Mouse (Mus musculus) heart, embryonic 16.5 days (tissue): Measurements from ENCODE around the gene Pla2g4d. TPM values are rescaled to one million over a fixed set of nuclear protein-coding genes. Genes with fewer than 3 reads are reported as not detected.

Experiments used
- ATAC-seq: fragments of 200-750 bp; cut with Nextera tagmentation; replicated peaks from 2 replicates; pipeline ENCODE4 v1.8.0; 2017; ENCODE audit warnings: moderate number of reproducible peaks; ENCODE audit not compliant: insufficient read depth, low FRiP score; ENCODE audit errors: extremely low read depth
- H3K27ac ChIP-seq: fragments of 300-500 bp; sonication (generic); 2 replicates; pipeline ENCODE4 v1.5.1; 2014; ENCODE audit warnings: mild to moderate bottlenecking, low read length, control low read depth, moderate library complexity
- H3K27me3 ChIP-seq: fragments of 300-500 bp; sonication (generic); 2 replicates; pipeline ENCODE4 v1.6.1; 2014; ENCODE audit warnings: low read length, mixed read lengths; ENCODE audit not compliant: control insufficient read depth, insufficient read depth
- H3K36me3 ChIP-seq: fragments of 300-500 bp; sonication (generic); 2 replicates; pipeline ENCODE4 v1.6.1; 2014; ENCODE audit not compliant: control insufficient read depth, insufficient read depth
- H3K4me1 ChIP-seq: fragments of 300-500 bp; sonication (generic); 2 replicates; pipeline ENCODE4 v1.6.1; 2014; ENCODE audit warnings: low read length, mixed read lengths; ENCODE audit not compliant: control insufficient read depth, insufficient read depth
- H3K4me2 ChIP-seq: fragments of 300-500 bp; sonication (generic); 2 replicates; pipeline ENCODE4 v1.6.1; 2014; ENCODE audit warnings: low read depth, mild to moderate bottlenecking, control low read depth, low read length
- H3K4me3 ChIP-seq: fragments of 300-500 bp; sonication (generic); 2 replicates; pipeline ENCODE4 v1.5.1; 2014; ENCODE audit warnings: mild to moderate bottlenecking, control low read depth, low read length
- H3K9ac ChIP-seq: fragments of 300-500 bp; sonication (generic); 2 replicates; pipeline ENCODE4 v1.6.1; 2014; ENCODE audit warnings: low read length, control low read depth
- H3K9me3 ChIP-seq: fragments of 300-500 bp; sonication (generic); replicated peaks from 2 replicates; pipeline ENCODE4 v1.6.1; 2016; ENCODE audit warnings: low read length; ENCODE audit not compliant: control insufficient read depth
- WGBS: fragments of 180-500 bp; shearing (Covaris S2); extraction: QIAGEN DNeasy Blood & Tissue Kit; methylation state at CpG from one replicate; pipeline ENCODE4 v1.1.7; 2014; 5-methylcytosine and 5-hydroxymethylcytosine counted together
- polyA plus RNA-seq: library from polyadenylated mRNA; unstranded; fragments of >200 nt; fragmentation: Nextera tagmentation; extraction: Ambion mirVana; gene quantifications from 2 replicates; pipeline ENCODE4 v1.2.1, GENCODE M21; 2015

The Pla2g4d gene
- not detected in 2 replicates for polyA plus RNA-seq

DNA sequence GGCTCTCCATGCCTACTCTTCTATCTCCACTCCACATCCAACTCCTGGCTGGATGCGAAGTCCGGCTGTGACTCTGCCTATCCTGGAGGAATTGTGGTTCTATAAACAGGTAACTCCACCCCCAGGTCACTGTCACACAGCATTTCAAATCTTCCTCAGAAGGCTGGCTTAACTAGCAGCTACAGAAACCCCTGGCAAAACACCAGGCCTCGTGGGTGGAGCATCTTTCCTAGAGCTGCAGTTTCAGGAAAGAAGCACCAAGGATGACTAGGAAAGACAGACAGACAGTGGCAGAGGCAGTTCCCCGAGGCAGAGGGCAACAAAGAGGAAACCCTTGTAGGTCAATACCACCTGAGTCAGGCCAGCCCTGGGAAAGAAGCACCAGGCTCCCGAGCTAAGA lies at the start of gene Pla2g4d:
TSS of gene Pla2g4d (minus strand) at position 203 of the 400 bp plus-strand sequence.
- Histone ChIP-seq H3K4me1 (no peaks in the 10 kb centered on the region), H3K36me3 (no peaks in the 10 kb centered on the region), H3K27ac (no peak within 1 kb of the TSS), H3K9ac (no peak within 1 kb of the TSS), H3K9me3 (no peaks in the 10 kb centered on the region), H3K4me3 (no peak within 1 kb of the TSS), H3K4me2 (no peak within 1 kb of the TSS), H3K27me3 (no peaks in the 10 kb centered on the region)
- WGBS, result 59% methylated on average over 5 of the region's 5 CpGs
- no peak for ATAC-seq

- no peak overlapping the region for H3K9ac ChIP-seq
- no peaks in the 10 kb centered on the region for H3K27me3 ChIP-seq
- no peak overlapping the region for H3K4me2 ChIP-seq
- peaks cover 26% of the 10 kb centered on the region for H3K36me3 ChIP-seq
- H3K27ac ChIP-seq, result no peak overlapping the region
- 68% methylated on average over 2 of the region's 2 CpGs for WGBS
- H3K4me3 ChIP-seq, result no peak overlapping the region
- H3K9me3 ChIP-seq, result no peaks in the 10 kb centered on the region
- no peak for ATAC-seq
- H3K4me1 ChIP-seq, result no peaks in the 10 kb centered on the region
These were observed 48.9 kb upstream of the Pla2g4d start for GRCm38 (mm10) chr2:120337886-120338285.

GRCm38 (mm10) chr2:120331575-120331974 lies 42.6 kb upstream of the Pla2g4d start:
- ATAC-seq, result no peak
- Histone ChIP-seq H3K4me2 (no peak overlapping the region), H3K27ac (no peak overlapping the region), H3K4me3 (no peak overlapping the region), H3K36me3 (peaks cover 32% of the 10 kb centered on the region), H3K27me3 (no peaks in the 10 kb centered on the region), H3K4me1 (no peaks in the 10 kb centered on the region), H3K9ac (no peak overlapping the region), H3K9me3 (no peaks in the 10 kb centered on the region)
- WGBS, result 80% methylated on average over 4 of the region's 4 CpGs

GRCm38 (mm10) chr2:120315077-120315476 lies 26.1 kb upstream of the Pla2g4d start:
- peaks cover 23% of the 10 kb centered on the region for H3K36me3 ChIP-seq
- H3K27me3 ChIP-seq, result no peaks in the 10 kb centered on the region
- H3K27ac ChIP-seq, result no peak overlapping the region
- no peak overlapping the region for H3K4me2 ChIP-seq
- no peaks in the 10 kb centered on the region for H3K4me1 ChIP-seq
- ATAC-seq, result no peak
- 68% methylated on average over 4 of the region's 4 CpGs for WGBS
- H3K9ac ChIP-seq, result no peak overlapping the region
- no peaks in the 10 kb centered on the region for H3K9me3 ChIP-seq
- H3K4me3 ChIP-seq, result no peak overlapping the region

- no peak for ATAC-seq
- H3K36me3 ChIP-seq, result peaks cover 23% of the 10 kb centered on the region
- WGBS, result 78% methylated on average over 4 of the region's 4 CpGs
- H3K4me1 ChIP-seq, result no peaks in the 10 kb centered on the region
- H3K4me3 ChIP-seq, result no peak overlapping the region
- no peaks in the 10 kb centered on the region for H3K9me3 ChIP-seq
- H3K4me2 ChIP-seq, result no peak overlapping the region
- H3K27me3 ChIP-seq, result no peaks in the 10 kb centered on the region
- H3K27ac ChIP-seq, result no peak overlapping the region
- no peak overlapping the region for H3K9ac ChIP-seq
These were observed 25.5 kb upstream of the Pla2g4d start for GRCm38 (mm10) chr2:120314487-120314886.

DNA sequence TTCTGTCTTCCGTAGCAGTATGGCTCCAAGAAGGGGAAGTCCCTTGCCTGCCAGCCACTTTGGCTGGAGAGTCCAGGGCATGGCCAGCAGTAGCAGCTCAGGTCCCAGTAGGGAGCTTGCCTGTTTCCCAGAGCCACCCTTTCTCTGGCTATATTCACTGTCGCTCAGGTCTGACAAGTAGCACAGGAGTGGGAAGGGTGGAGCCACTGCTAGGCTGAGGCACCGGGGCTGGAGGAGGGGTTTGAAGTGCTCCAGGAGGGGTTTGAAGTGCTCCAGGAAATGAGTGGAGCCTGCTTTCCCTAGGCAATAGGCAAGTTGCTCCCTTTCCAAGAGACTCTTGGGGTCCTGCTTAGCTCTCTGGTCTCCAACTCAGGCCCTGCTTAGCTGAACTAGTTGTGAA lies 25.0 kb upstream of the Pla2g4d start, which contains the start of gene Pla2g4f:
TSS of gene Pla2g4f (minus strand) at position 190 of the 400 bp plus-strand sequence.
- Histone ChIP-seq H3K4me3 (no peak within 1 kb of the TSS), H3K9me3 (no peaks in the 10 kb centered on the region), H3K4me2 (no peak within 1 kb of the TSS), H3K36me3 (peaks cover 18% of the 10 kb centered on the region), H3K9ac (no peak within 1 kb of the TSS), H3K27ac (no peak within 1 kb of the TSS), H3K4me1 (no peaks in the 10 kb centered on the region), H3K27me3 (no peaks in the 10 kb centered on the region)
- no peak for ATAC-seq
- WGBS, result 36% methylated on average over 3 of the region's 3 CpGs

GRCm38 (mm10) chr2:120312276-120312825 lies 23.4 kb upstream of the Pla2g4d start:
- Histone ChIP-seq H3K27ac (no peak overlapping the region), H3K27me3 (no peaks in the 10 kb centered on the region), H3K4me3 (no peak overlapping the region), H3K4me1 (no peaks in the 10 kb centered on the region), H3K9ac (no peak overlapping the region), H3K4me2 (no peak overlapping the region), H3K9me3 (no peaks in the 10 kb centered on the region), H3K36me3 (peaks cover 8% of the 10 kb centered on the region)
- 78% methylated on average over 7 of the region's 7 CpGs for WGBS
- no peak for ATAC-seq

DNA sequence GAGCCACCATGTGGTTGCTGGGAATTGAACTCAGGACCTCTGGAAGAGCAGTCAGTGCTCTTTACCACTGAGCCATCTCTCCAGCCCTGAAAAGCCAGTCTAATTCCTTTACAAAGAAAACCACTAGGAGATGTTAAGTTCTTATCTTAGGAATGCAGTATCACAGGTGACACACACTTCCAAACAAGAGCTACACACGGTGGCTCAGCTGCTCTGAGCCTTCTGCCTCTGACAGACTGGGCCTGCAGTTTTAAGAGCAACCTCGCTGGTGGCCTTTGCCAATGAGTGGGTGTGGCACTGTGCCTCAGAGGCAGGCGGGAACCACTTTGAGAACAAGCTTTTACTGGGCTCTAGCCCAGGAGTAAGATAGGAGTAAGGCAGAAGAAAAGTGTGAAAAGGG lies 15.1 kb upstream of the Pla2g4d start:
- Histone ChIP-seq H3K36me3 (no peaks in the 10 kb centered on the region), H3K4me1 (0 out of 2 replicates have a peak, but pooled peaks cover 2% of the 10 kb centered on the region), H3K27me3 (no peaks in the 10 kb centered on the region), H3K9ac (no peak overlapping the region), H3K4me3 (no peak overlapping the region), H3K27ac (no peak overlapping the region), H3K9me3 (peaks cover 2% of the 10 kb centered on the region; the same call in 1 of the 2 replicates), H3K4me2 (no peak overlapping the region)
- ATAC-seq, result no peak
- 6% methylated on average over 3 of the region's 3 CpGs for WGBS

- 90% methylated on average over 6 of the region's 6 CpGs for WGBS
- no peak overlapping the region for H3K27ac ChIP-seq
- 0 out of 2 replicates have a peak, but pooled peaks cover 2% of the 10 kb centered on the region for H3K4me1 ChIP-seq
- no peak overlapping the region for H3K4me3 ChIP-seq
- H3K4me2 ChIP-seq, result no peak overlapping the region
- H3K27me3 ChIP-seq, result no peaks in the 10 kb centered on the region
- no peaks in the 10 kb centered on the region for H3K36me3 ChIP-seq
- peaks cover 2% of the 10 kb centered on the region; the same call in 1 of the 2 replicates for H3K9me3 ChIP-seq
- no peak overlapping the region for H3K9ac ChIP-seq
- no peak for ATAC-seq
These were observed 12.1 kb upstream of the Pla2g4d start for GRCm38 (mm10) chr2:120301076-120301475.
